Comparison of ENCODE assay signal across 10 mouse cellular contexts in genomic region chr1:36606951-36607350, GRCm38 (mm10). TPM values are rescaled to one million over a fixed set of nuclear protein-coding genes. Genes with fewer than 3 reads are reported as not detected.
DNase-seq lines count a peak whose midpoint lies in the region; ATAC-seq and TF ChIP-seq lines count a peak whose summit lies in the region.
"Had no signal": no experiment of that assay in that cellular context is flagged by ENCODE, and none has a peak within 500 bp of the region (broad histone marks: within the 10 kb centered on the region; RNA-seq: fewer than 3 reads in every experiment).

No protein-coding gene starts in this region.

- no peaks in the 10 kb centered on the region for H3K36me3 ChIP-seq in forebrain, embryonic 15.5 days
- no peaks in the 10 kb centered on the region for H3K36me3 ChIP-seq in forebrain, embryonic 11.5 days (ENCODE audit: control insufficient read depth, insufficient read depth, low read length)
- H3K36me3 ChIP-seq in stomach, embryonic 16.5 days (ENCODE audit: control insufficient read depth, insufficient read depth, low read length), result no peaks in the 10 kb centered on the region
- H3K36me3 ChIP-seq in midbrain, embryonic 15.5 days (replicated peaks), result no peaks in the 10 kb centered on the region
- H3K36me3 ChIP-seq: midbrain, embryonic 12.5 days had no signal

- no peaks in the 10 kb centered on the region for H3K9me3 ChIP-seq in forebrain, embryonic 15.5 days
- no peaks in the 10 kb centered on the region for H3K9me3 ChIP-seq in forebrain, embryonic 11.5 days (ENCODE audit: control insufficient read depth, low read length)
- H3K9me3 ChIP-seq in stomach, embryonic 16.5 days (replicated peaks; ENCODE audit: control insufficient read depth, low read length), result no peaks in the 10 kb centered on the region
- no peaks in the 10 kb centered on the region for H3K9me3 ChIP-seq in midbrain, embryonic 15.5 days
- H3K9me3 ChIP-seq: midbrain, embryonic 12.5 days had no signal

- DNase-seq in forebrain, embryonic 11.5 days (ENCODE audit: low spot score), result no peak
- DNase-seq in lung, postnatal 10 days, result peak; percentile 46
- DNase-seq in lung, adult 2 months, result no peak
- peak; percentile 56 to 80 for DNase-seq in left cerebral cortex, adult 9 months (ENCODE audit: low spot score in 2 of 2)
- DNase-seq in cerebellum, postnatal 36 days, result no peak

- H3K4me1 ChIP-seq in forebrain, embryonic 15.5 days, result peaks cover 32% of the 10 kb centered on the region
- no peaks in the 10 kb centered on the region for H3K4me1 ChIP-seq in forebrain, embryonic 11.5 days (replicated peaks; ENCODE audit: control insufficient read depth, insufficient read depth, low read length)
- H3K4me1 ChIP-seq in lung, adult 2 months (ENCODE audit: control insufficient read depth, insufficient read depth, low read length), result peaks cover 7% of the 10 kb centered on the region
- H3K4me1 ChIP-seq in stomach, embryonic 16.5 days (ENCODE audit: control insufficient read depth, insufficient read depth, low read length), result peaks cover 46% of the 10 kb centered on the region
- peaks cover 8% of the 10 kb centered on the region for H3K4me1 ChIP-seq in midbrain, embryonic 15.5 days

- TF ChIP-seq POLR2A in lung, adult 2 months (IDR thresholded peaks at IDR 0.05; ENCODE audit: borderline replicate concordance, extremely low read depth, low read depth, low read length), result no peak

- no peak overlapping the region for H3K9ac ChIP-seq in forebrain, embryonic 15.5 days (replicated peaks)
- H3K9ac ChIP-seq in forebrain, embryonic 11.5 days (ENCODE audit: low read length), result no peak overlapping the region
- peak overlapping the region; percentile 24; the same call in 1 of the 2 replicates for H3K9ac ChIP-seq in stomach, embryonic 16.5 days (ENCODE audit: low read length)
- H3K9ac ChIP-seq in midbrain, embryonic 15.5 days, result no peak overlapping the region
- H3K9ac ChIP-seq: midbrain, embryonic 12.5 days had no signal

- no peaks in the 10 kb centered on the region for H3K27me3 ChIP-seq in forebrain, embryonic 15.5 days
- no peaks in the 10 kb centered on the region for H3K27me3 ChIP-seq in forebrain, embryonic 11.5 days (ENCODE audit: control insufficient read depth, insufficient read depth, low read length)
- H3K27me3 ChIP-seq in stomach, embryonic 16.5 days (ENCODE audit: control insufficient read depth, insufficient read depth, low read length), result no peaks in the 10 kb centered on the region
- H3K27me3 ChIP-seq in midbrain, embryonic 15.5 days (replicated peaks), result no peaks in the 10 kb centered on the region
- H3K27me3 ChIP-seq: midbrain, embryonic 12.5 days had no signal

- peak; percentile 51; the same call in 1 of the 2 replicates for ATAC-seq in forebrain, embryonic 15.5 days (replicated peaks)
- no peak for ATAC-seq in forebrain, embryonic 11.5 days (replicated peaks; ENCODE audit: low FRiP score)
- ATAC-seq in stomach, embryonic 16.5 days (ENCODE audit: insufficient read depth, low FRiP score), result peak; percentile 38; the same call in 1 of the 2 replicates
- ATAC-seq in midbrain, embryonic 15.5 days (replicated peaks), result no peak
- ATAC-seq: intestine, postnatal 0 days had no signal

- TF ChIP-seq CTCF in lung, adult 2 months (IDR thresholded peaks at IDR 0.05; ENCODE audit: insufficient read depth, low read length), result no peak

- 39% methylated on average over 7 of the region's 7 CpGs for WGBS in forebrain, embryonic 15.5 days
- 71% methylated on average over 7 of the region's 7 CpGs for whole genome bisulfite sequencing in forebrain, embryonic 11.5 days
- 33% methylated on average over 7 of the region's 7 CpGs for WGBS in lung, adult 2 months
- 51% methylated on average over 7 of the region's 7 CpGs for WGBS in stomach, embryonic 16.5 days
- 61% methylated on average over 7 of the region's 7 CpGs for WGBS in midbrain, embryonic 15.5 days

- peak overlapping the region; percentile 59 for H3K27ac ChIP-seq in forebrain, embryonic 15.5 days (replicated peaks)
- H3K27ac ChIP-seq in forebrain, embryonic 11.5 days (ENCODE audit: low read depth, low read length), result no peak overlapping the region
- peak overlapping the region; percentile 86 for H3K27ac ChIP-seq in stomach, embryonic 16.5 days (ENCODE audit: low read length)
- H3K27ac ChIP-seq in midbrain, embryonic 15.5 days, result no peak overlapping the region
- H3K27ac ChIP-seq: midbrain, embryonic 12.5 days had no signal

- no peak overlapping the region for H3K4me2 ChIP-seq in forebrain, embryonic 15.5 days (replicated peaks)
- H3K4me2 ChIP-seq in forebrain, embryonic 11.5 days (ENCODE audit: low read depth, low read length, severe bottlenecking), result no peak overlapping the region
- no peak overlapping the region for H3K4me2 ChIP-seq in stomach, embryonic 16.5 days (ENCODE audit: low read depth, low read length)
- no peak overlapping the region for H3K4me2 ChIP-seq in midbrain, embryonic 15.5 days
- H3K4me2 ChIP-seq: midbrain, embryonic 12.5 days had no signal

- no peak overlapping the region for H3K4me3 ChIP-seq in forebrain, embryonic 15.5 days
- no peak overlapping the region for H3K4me3 ChIP-seq in forebrain, embryonic 11.5 days (ENCODE audit: low read depth, low read length)
- no peak overlapping the region for H3K4me3 ChIP-seq in lung, adult 2 months (replicated peaks; ENCODE audit: extremely low read depth, low read depth, low read length)
- H3K4me3 ChIP-seq in stomach, embryonic 16.5 days (replicated peaks; ENCODE audit: low read length), result no peak overlapping the region
- no peak overlapping the region for H3K4me3 ChIP-seq in midbrain, embryonic 15.5 days
- H3K4me3 ChIP-seq: midbrain, embryonic 12.5 days had no signal

RNA-seq across cellular contexts. Expression of gene Sema4c, which starts 48.8 kb away (rescaled TPM):
- polyA plus RNA-seq in forebrain, embryonic 15.5 days (2015; fragmentation: Nextera tagmentation; extraction: Ambion mirVana), result 38.2 and 38.6 TPM in 2 replicates
- polyA plus RNA-seq in forebrain, embryonic 11.5 days (2014; fragmentation: Nextera tagmentation; extraction: Ambion mirVana), result 2.9 and 3.3 TPM in 2 replicates
- 23.0 and 23.7 TPM in 2 replicates for polyA plus RNA-seq in lung, adult 2 months (2012; rRNA removed)
- 10.0 and 10.6 TPM in 2 replicates for polyA plus RNA-seq in stomach, embryonic 16.5 days (2015; fragmentation: Nextera tagmentation; extraction: Ambion mirVana)
- polyA plus RNA-seq in midbrain, embryonic 15.5 days (2015; fragmentation: Nextera tagmentation; extraction: Ambion mirVana), result 34.3 and 37.4 TPM in 2 replicates

RNA-seq across cellular contexts. Expression of gene Ankrd39, which starts 59.7 kb away (rescaled TPM):
- polyA plus RNA-seq in forebrain, embryonic 15.5 days (2015; fragmentation: Nextera tagmentation; extraction: Ambion mirVana), result 18.2 and 19.2 TPM in 2 replicates
- 18.7 and 20.8 TPM in 2 replicates for polyA plus RNA-seq in forebrain, embryonic 11.5 days (2014; fragmentation: Nextera tagmentation; extraction: Ambion mirVana)
- 22.1 and 22.8 TPM in 2 replicates for polyA plus RNA-seq in lung, adult 2 months (2012; rRNA removed)
- polyA plus RNA-seq in stomach, embryonic 16.5 days (2015; fragmentation: Nextera tagmentation; extraction: Ambion mirVana), result 26.7 and 30.5 TPM in 2 replicates
- polyA plus RNA-seq in midbrain, embryonic 15.5 days (2015; fragmentation: Nextera tagmentation; extraction: Ambion mirVana), result 31.5 and 32.5 TPM in 2 replicates

Comparison
In these comparisons a context has a peak if more than half of its experiments do, and no peak if none do; other contexts are left out.
1. ATAC-seq: peak in forebrain, embryonic 15.5 days (single experiment) and stomach, embryonic 16.5 days (single experiment); none in forebrain, embryonic 11.5 days (single experiment) and midbrain, embryonic 15.5 days (single experiment).
2. H3K27ac ChIP-seq: peak in forebrain, embryonic 15.5 days (single experiment) and stomach, embryonic 16.5 days (single experiment); none in forebrain, embryonic 11.5 days (single experiment) and midbrain, embryonic 15.5 days (single experiment).
3. DNase-seq: peak in lung, postnatal 10 days (single experiment) and left cerebral cortex, adult 9 months (2 of 2); none in forebrain, embryonic 11.5 days (single experiment), lung, adult 2 months (single experiment) and cerebellum, postnatal 36 days (0 of 2).